Mouse (Mus musculus): ENCODE measurements around the gene Tmub2. TPM values are rescaled to one million over a fixed set of nuclear protein-coding genes. Genes with fewer than 3 reads are reported as not detected.

Tmub2 gene
- polyA plus RNA-seq (2012; rRNA removed): 71.1 and 71.5 TPM in 2 replicates

DNA sequence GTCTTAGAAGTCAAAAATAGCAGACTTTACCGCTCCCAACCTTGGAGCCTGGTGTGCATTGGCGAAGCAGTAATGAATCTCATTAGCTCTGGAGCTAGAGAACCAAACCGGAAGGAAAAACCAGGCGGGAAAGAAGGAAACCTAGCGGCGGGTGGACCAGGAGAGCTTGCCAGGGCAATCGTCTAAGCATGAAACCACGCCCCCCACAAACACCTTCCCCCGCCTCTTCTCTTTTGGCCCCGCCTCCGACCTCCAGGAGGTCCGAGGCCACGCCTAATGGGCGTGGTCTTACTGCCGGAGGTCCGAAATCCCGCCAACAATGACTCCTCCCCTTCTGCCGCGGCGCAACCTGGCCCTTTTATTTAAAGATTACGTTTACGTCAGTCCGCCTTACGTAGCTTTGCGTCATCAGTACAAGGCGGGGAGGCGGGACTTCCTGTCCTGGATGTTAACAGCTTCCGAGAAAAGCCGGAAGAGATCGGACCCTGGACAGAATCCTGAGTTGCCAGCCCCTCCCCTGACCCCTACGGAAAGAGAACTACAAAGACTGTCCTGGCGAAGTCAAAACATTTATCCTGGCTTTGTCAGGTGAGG is at the start of gene Tmub2:
TSS of gene Tmub2 (plus strand) at position 431 of the 594 bp plus-strand sequence.

GRCm38 (mm10) chr11:102248630-102249230 is 36.0 kb upstream of the Tmub2 start, which contains the start of gene BC030867:
Gene BC030867, plus strand, starts transcription at chr11:102248882.

GRCm38 (mm10) chr11:102268520-102269244 is 16.0 kb upstream of the Tmub2 start, which contains the start of gene Asb16:
Gene Asb16, plus strand, starts transcription at chr11:102268743.

DNA sequence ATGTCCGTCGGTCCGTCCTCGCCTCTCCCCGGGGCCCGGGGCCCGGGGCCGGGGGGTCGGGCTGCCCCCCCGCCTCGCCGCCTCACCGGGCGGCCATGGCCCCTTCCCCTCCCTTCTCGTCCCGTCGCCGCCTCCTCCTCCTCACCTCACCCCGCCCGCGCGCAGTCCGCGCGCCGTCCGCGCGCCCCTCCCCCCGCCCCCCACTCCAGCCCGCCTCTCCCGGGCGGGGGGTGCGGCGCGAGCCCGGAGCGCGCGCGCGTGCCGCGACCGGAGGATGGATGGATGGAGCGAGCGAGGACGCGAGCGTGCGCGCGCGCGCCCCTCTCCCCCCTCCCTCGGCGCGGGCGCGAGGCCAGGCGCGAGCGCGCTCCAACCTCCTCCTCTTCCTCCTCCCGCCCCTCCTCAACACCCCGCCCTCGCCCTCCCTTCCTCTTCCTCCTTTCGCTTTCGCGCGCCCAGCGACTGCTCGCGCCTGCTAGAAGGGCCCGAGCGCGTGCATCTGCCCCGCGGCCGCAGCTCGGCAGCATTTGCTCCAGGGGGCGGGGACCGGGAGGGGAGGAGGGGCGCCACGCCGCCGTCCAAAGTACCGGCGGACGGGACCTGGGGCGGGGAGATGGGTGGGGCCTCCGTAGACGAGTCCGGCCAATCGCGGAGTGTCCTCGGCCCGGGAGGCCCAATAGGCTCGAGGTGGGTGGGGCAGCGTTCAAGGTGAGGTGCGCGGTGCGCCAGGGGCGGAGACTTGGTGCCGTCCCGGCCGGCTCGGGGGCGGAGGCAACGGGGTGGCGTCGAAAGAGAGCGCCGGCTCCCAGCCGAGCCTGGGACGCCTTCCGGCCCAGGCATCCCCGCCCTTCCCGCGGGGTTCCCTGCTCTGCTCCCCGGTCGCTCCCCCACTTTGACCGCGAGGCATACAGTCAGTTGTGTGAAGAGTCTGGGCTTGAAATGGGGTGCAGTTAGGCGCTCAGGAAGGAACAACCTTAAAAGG is 12.1 kb downstream of the Tmub2 start, which contains the start of gene Atxn7l3:
TSS of gene Atxn7l3 (minus strand) at position 141 of the 982 bp plus-strand sequence.

GRCm38 (mm10) chr11:102319410-102319792 is 34.7 kb downstream of the Tmub2 start, which contains the start of gene Ubtf:
Gene Ubtf, minus strand, starts transcription at chr11:102319742.

Other genes starting within 250 kb of the Tmub2 start
- gene Cd300lg, start 243.4 kb upstream of the Tmub2 start, polyA plus RNA-seq (2012; rRNA removed): 0.06 and 0.20 TPM in 2 replicates
- 36.5 and 39.4 TPM in 2 replicates for gene Mpp2, start 196.4 kb upstream of the Tmub2 start, polyA plus RNA-seq (2012; rRNA removed)
- not detected in 2 replicates for gene Ppy, start 183.6 kb upstream of the Tmub2 start, polyA plus RNA-seq (2012; rRNA removed)
- 1.4 and 3.4 TPM in 2 replicates for gene Pyy, start 177.1 kb upstream of the Tmub2 start, polyA plus RNA-seq (2012; rRNA removed)
- 0.01 and 0.05 TPM in 2 replicates for gene Nags, start 139.4 kb upstream of the Tmub2 start, polyA plus RNA-seq (2012; rRNA removed)
- 33.3 and 33.4 TPM in 2 replicates for gene Tmem101, start 128.5 kb upstream of the Tmub2 start, polyA plus RNA-seq (2012; rRNA removed)
- 40.8 and 42.9 TPM in 2 replicates for gene Lsm12, start 99.6 kb upstream of the Tmub2 start, polyA plus RNA-seq (2012; rRNA removed)
- 51.2 and 51.4 TPM in 2 replicates for gene G6pc3, start 95.3 kb upstream of the Tmub2 start, polyA plus RNA-seq (2012; rRNA removed)
- 110 and 122 TPM in 2 replicates for gene Hdac5, start 54.8 kb upstream of the Tmub2 start, polyA plus RNA-seq (2012; rRNA removed)
- gene BC030867, start 36.0 kb upstream of the Tmub2 start, polyA plus RNA-seq (2012; rRNA removed): 6.6 and 7.9 TPM in 2 replicates
- 0.18 and 0.61 TPM in 2 replicates for gene Asb16, start 16.2 kb upstream of the Tmub2 start, polyA plus RNA-seq (2012; rRNA removed)
- gene Atxn7l3, start 11.7 kb downstream of the Tmub2 start, polyA plus RNA-seq (2012; rRNA removed): 98.9 and 102 TPM in 2 replicates
- gene Ubtf, start 34.8 kb downstream of the Tmub2 start, polyA plus RNA-seq (2012; rRNA removed): 86.7 and 91.9 TPM in 2 replicates
- 1.8 and 2.4 TPM in 2 replicates for gene Slc4a1, start 81.3 kb downstream of the Tmub2 start, polyA plus RNA-seq (2012; rRNA removed)
- 276 and 292 TPM in 2 replicates for gene Rundc3a, start 108.5 kb downstream of the Tmub2 start, polyA plus RNA-seq (2012; rRNA removed)
- 104 and 105 TPM in 2 replicates for gene Slc25a39, start 123.0 kb downstream of the Tmub2 start, polyA plus RNA-seq (2012; rRNA removed)
- gene Grn, start 145.4 kb downstream of the Tmub2 start, polyA plus RNA-seq (2012; rRNA removed): 36.2 and 61.6 TPM in 2 replicates
- 166 and 168 TPM in 2 replicates for gene Fam171a2, start 162.8 kb downstream of the Tmub2 start, polyA plus RNA-seq (2012; rRNA removed)
- gene Itga2b, start 185.2 kb downstream of the Tmub2 start, polyA plus RNA-seq (2012; rRNA removed): 4.2 and 6.0 TPM in 2 replicates